Mouse (Mus musculus) 3134 (cell line): ENCODE data around the gene Olfr96.

Experiments
- DNase-seq: peaks from one replicate; pipeline ENCODE4 v3.0.0-alpha.2; 2011; ENCODE audit warnings: low spot score; ENCODE audit not compliant: insufficient read length; ENCODE audit errors: extremely low read depth

Olfr96 gene

GRCm38 (mm10) chr17:37270058-37270701 is 50.2 kb downstream of the Olfr96 start, which contains the start of gene H2-M3:
H2-M3 (plus strand) TSS chr17:37270220.
- peak; percentile 77 for DNase-seq

DNA sequence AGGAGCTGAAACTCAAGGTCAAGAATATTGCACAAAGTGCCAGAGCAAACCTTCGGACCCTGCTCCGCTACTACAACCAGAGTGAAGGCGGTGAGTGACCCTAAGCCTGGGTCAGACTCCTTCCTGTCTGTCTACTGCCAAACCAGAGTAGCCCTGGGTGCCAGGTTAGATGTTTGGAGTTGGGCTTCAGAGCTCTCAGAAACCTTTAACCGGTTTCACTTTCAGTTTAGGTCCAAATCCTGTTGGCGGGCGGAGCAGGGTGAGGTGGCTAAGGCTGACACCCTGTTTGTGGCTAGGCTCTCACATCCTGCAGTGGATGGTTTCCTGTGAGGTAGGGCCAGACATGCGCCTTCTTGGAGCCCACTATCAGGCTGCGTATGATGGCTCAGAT is 50.8 kb downstream of the Olfr96 start:
- DNase-seq, result peak; percentile 53

DNA sequence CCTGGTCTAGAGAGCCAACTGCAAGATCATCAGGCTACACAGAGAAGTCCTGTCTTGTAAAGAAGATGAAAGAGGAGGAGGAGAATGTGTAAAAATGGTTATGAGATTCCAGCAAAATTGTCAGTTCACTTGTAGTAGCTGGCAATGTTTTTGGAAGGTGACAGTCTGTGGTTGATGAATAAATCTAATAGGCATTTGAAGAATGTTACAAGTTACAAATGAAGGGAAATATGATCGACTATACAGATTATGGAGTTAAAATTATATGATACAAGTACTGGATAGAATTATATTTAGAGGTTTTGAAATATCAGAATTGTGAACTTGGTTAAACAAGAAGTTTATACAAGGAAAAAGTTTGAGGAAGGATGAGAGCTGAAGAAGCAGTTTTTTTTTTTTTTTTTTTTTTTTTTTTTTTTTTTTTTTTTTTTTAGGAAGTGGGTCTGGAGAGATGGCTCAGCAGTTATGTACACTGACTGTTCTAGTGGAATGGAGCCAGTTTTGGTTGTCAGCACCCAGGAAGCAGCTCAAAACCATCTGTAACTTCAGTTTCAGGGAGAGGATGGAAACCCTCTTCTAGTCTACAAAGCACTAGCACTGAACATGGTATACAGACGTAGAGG is 55.8 kb downstream of the Olfr96 start:
- peak; percentile 56 for DNase-seq
